Mouse (Mus musculus): ENCODE data around the gene Chpf.

GRCm38 (mm10) chr1:75494878-75495548 lies 15.9 kb upstream of the Chpf start:
- TF ChIP-seq CTCF (IDR thresholded peaks at IDR 0.05; ENCODE audit: low read depth) (peak; percentile 65), EP300 (IDR thresholded peaks at IDR 0.05; ENCODE audit: low read depth) (no peak)
